Mouse (Mus musculus): ENCODE results near the gene Gm49355.

Gm49355 gene

GRCm38 (mm10) chr14:12342458-12343131 is 58.8 kb downstream of the Gm49355 start:
- DNase-seq (ENCODE audit: low spot score) = no peak

- DNase-seq (ENCODE audit: low spot score) = no peak
These were observed 59.7 kb downstream of the Gm49355 start for GRCm38 (mm10) chr14:12343451-12343941.

- DNase-seq (ENCODE audit: low spot score) = no peak
These were observed 60.4 kb downstream of the Gm49355 start for GRCm38 (mm10) chr14:12344061-12344745.

GRCm38 (mm10) chr14:12344746-12345240 is 61.0 kb downstream of the Gm49355 start:
- DNase-seq (ENCODE audit: low spot score) = no peak

GRCm38 (mm10) chr14:12345241-12345921 is 61.6 kb downstream of the Gm49355 start:
- no peak for DNase-seq (ENCODE audit: low spot score)

GRCm38 (mm10) chr14:12346011-12346864 is 62.5 kb downstream of the Gm49355 start:
- DNase-seq (ENCODE audit: low spot score) = no peak

- no peak for DNase-seq (ENCODE audit: low spot score)
These were observed 63.3 kb downstream of the Gm49355 start for GRCm38 (mm10) chr14:12346865-12347600.

- DNase-seq (ENCODE audit: low spot score) = no peak
These were observed 64.3 kb downstream of the Gm49355 start, which contains the start of gene Fezf2 for GRCm38 (mm10) chr14:12348089-12348488. Gene Fezf2, minus strand, starts transcription at chr14:12348189.

GRCm38 (mm10) chr14:12349334-12350090 is 65.7 kb downstream of the Gm49355 start:
- DNase-seq (ENCODE audit: low spot score) = no peak

- DNase-seq (ENCODE audit: low spot score) = no peak
These were observed 66.6 kb downstream of the Gm49355 start for GRCm38 (mm10) chr14:12350271-12350916.

All from T-cell, adult 2 months (primary cell).